Mouse (Mus musculus): ENCODE measurements at regions not wholly inside any gene's neighbourhood (a gene's known extent, or its start where the extent isn't known, plus 50 kb on each side); places are given as distances from the start of the nearest gene placed in this dataset.

DNA sequence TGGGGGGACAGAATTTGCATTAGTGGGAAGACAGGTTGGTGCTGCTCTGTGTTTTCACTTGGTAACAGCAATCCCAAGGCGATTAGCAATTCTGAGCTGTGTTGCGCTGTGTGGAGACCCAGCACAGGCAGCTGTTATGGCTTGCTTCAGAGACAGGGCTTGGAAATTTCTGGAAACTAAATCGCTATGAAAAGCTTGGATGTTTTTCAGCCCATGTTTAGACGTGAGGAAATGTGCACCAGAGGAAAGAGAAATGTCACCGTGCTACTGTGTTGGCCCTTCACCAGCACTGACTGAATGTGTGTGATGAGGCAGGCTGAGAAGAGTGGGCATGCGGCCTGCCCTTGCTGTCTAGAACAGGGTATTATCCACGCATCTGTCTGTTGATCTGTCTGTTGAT lies 164.6 kb downstream of the Tshz3 start:
- TF ChIP-seq CTCF (IDR thresholded peaks at IDR 0.05; ENCODE audit: control insufficient read depth, insufficient read depth, insufficient read length) (no peak), MYOG (IDR thresholded peaks at IDR 0.05; ENCODE audit: control insufficient read depth, extremely low read depth, insufficient read length) (no peak), USF1 (IDR thresholded peaks at IDR 0.05; ENCODE audit: low read depth) (no peak), FOSL1 (IDR thresholded peaks at IDR 0.05; ENCODE audit: insufficient read depth, low read length, poor library complexity, severe bottlenecking) (no peak), CEBPB (IDR thresholded peaks at IDR 0.05; ENCODE audit: low read depth) (no peak)
